Mouse (Mus musculus) E14TG2a.4 (cell line): ENCODE measurements around the gene Tlr2.
A peak's percentile ranks its signal among the peaks of the same experiment; 100 is the strongest.
"Not testable (repeated sequence)": the region's sequence is repeated elsewhere in the genome, so short reads cannot be mapped to it uniquely, and the experiment has no call there.

Experiments
- H3K27me3 ChIP-seq: 2 replicates; pipeline ENCODE4 v1.6.1; 2014; ENCODE audit warnings: low read length, control low read depth; ENCODE audit not compliant: insufficient read depth
- H3K36me3 ChIP-seq: 2 replicates; pipeline ENCODE4 v1.6.1; 2014; ENCODE audit warnings: low read length, control low read depth; ENCODE audit not compliant: insufficient read depth
- H3K4me1 ChIP-seq: replicated peaks from 2 replicates; pipeline ENCODE4 v1.6.1; 2014; ENCODE audit warnings: low read depth, low read length, control low read depth
- H3K4me3 ChIP-seq: replicated peaks from 2 replicates; pipeline ENCODE4 v1.5.1; 2014; ENCODE audit warnings: mild to moderate bottlenecking, low read length
- H3K9me3 ChIP-seq: 2 replicates; pipeline ENCODE4 v1.6.1; 2014; ENCODE audit warnings: low read length, control low read depth
- CTCF ChIP-seq: conservative IDR thresholded peaks from 2 replicates; pipeline ENCODE4 v1.5.1; 2014; ENCODE audit warnings: low read length
- NANOG ChIP-seq: IDR thresholded peaks from 2 replicates; pipeline ENCODE4 v1.6.1; 2014; ENCODE audit warnings: borderline replicate concordance, low read length, mixed read lengths
- POU5F1 ChIP-seq: IDR thresholded peaks from 2 replicates; pipeline ENCODE4 v1.6.1; 2014; ENCODE audit warnings: low read length, borderline replicate concordance

Gene Tlr2

GRCm38 (mm10) chr3:83841095-83841850 is at the start of gene Tlr2:
Gene Tlr2 (minus strand): TSS chr3:83841767.
- H3K27me3 ChIP-seq: peaks cover 26% of the 10 kb centered on the region
- no peaks in the 10 kb centered on the region; the same call in 1 of the 2 replicates for H3K36me3 ChIP-seq
- no peaks in the 10 kb centered on the region for H3K9me3 ChIP-seq
- H3K4me1 ChIP-seq: peaks cover 29% of the 10 kb centered on the region
- peak within 1 kb of the TSS; percentile 87 for H3K4me3 ChIP-seq
- TF ChIP-seq NANOG: no peak
- no peak for TF ChIP-seq POU5F1
- TF ChIP-seq CTCF: peak; percentile 17; the same call in 1 of the 2 replicates

- H3K4me3 ChIP-seq: no peak overlapping the region
- TF ChIP-seq NANOG (no peak), POU5F1 (no peak), CTCF (no peak)
- H3K27me3 ChIP-seq: no peaks in the 10 kb centered on the region
- H3K4me1 ChIP-seq: peaks cover 8% of the 10 kb centered on the region
- H3K36me3 ChIP-seq: peaks cover 24% of the 10 kb centered on the region
- H3K9me3 ChIP-seq: peaks cover 38% of the 10 kb centered on the region
Observed at GRCm38 (mm10) chr3:83885163-83885562, 43.6 kb upstream of the Tlr2 start.

- not testable (repeated sequence) for H3K27me3 ChIP-seq, H3K4me3 ChIP-seq
- H3K9me3 ChIP-seq: peaks cover 92% of the 10 kb centered on the region
- peaks cover 11% of the 10 kb centered on the region; the same call in 1 of the 2 replicates for H3K4me1 ChIP-seq
- H3K36me3 ChIP-seq: peaks cover 65% of the 10 kb centered on the region
Observed at GRCm38 (mm10) chr3:83879261-83880050, 37.9 kb upstream of the Tlr2 start.

- TF ChIP-seq POU5F1 (no peak), NANOG (no peak), CTCF (no peak)
- peaks cover 11% of the 10 kb centered on the region; the same call in 1 of the 2 replicates for H3K4me1 ChIP-seq
- peaks cover 94% of the 10 kb centered on the region for H3K9me3 ChIP-seq
- no peak overlapping the region for H3K4me3 ChIP-seq
- H3K36me3 ChIP-seq: peaks cover 65% of the 10 kb centered on the region
- no peaks in the 10 kb centered on the region for H3K27me3 ChIP-seq
Observed at GRCm38 (mm10) chr3:83878801-83879200, 37.2 kb upstream of the Tlr2 start.

- no peak for TF ChIP-seq POU5F1
- TF ChIP-seq NANOG: no peak
- no peak for TF ChIP-seq CTCF
- Histone ChIP-seq H3K36me3 (peaks cover 50% of the 10 kb centered on the region), H3K4me1 (peaks cover 11% of the 10 kb centered on the region; the same call in 1 of the 2 replicates), H3K4me3 (no peak overlapping the region), H3K9me3 (peaks cover 77% of the 10 kb centered on the region), H3K27me3 (no peaks in the 10 kb centered on the region)
Observed at GRCm38 (mm10) chr3:83876299-83876698, 34.7 kb upstream of the Tlr2 start.

- H3K4me1 ChIP-seq: peaks cover 15% of the 10 kb centered on the region
Observed at GRCm38 (mm10) chr3:83875078-83875477, 33.5 kb upstream of the Tlr2 start.

GRCm38 (mm10) chr3:83872853-83873252 is 31.3 kb upstream of the Tlr2 start:
- peaks cover 32% of the 10 kb centered on the region for H3K36me3 ChIP-seq
- not testable (repeated sequence) for H3K27me3 ChIP-seq
- 0 out of 2 replicates have a peak overlapping the region, but pooled peaks have one; percentile 39 for H3K4me3 ChIP-seq
- H3K9me3 ChIP-seq: peaks cover 65% of the 10 kb centered on the region
- peak; percentile 60; the same call in 1 of the 2 replicates for TF ChIP-seq POU5F1
- peak; percentile 91 for TF ChIP-seq NANOG
- H3K4me1 ChIP-seq: peaks cover 27% of the 10 kb centered on the region

More at GRCm38 (mm10) chr3:83875078-83875477, 33.5 kb upstream of the Tlr2 start:
- not testable (repeated sequence) for H3K4me3 ChIP-seq, H3K27me3 ChIP-seq
- Histone ChIP-seq H3K9me3 (peaks cover 69% of the 10 kb centered on the region), H3K36me3 (peaks cover 40% of the 10 kb centered on the region)

- Histone ChIP-seq H3K9me3 (peaks cover 59% of the 10 kb centered on the region), H3K36me3 (peaks cover 23% of the 10 kb centered on the region), H3K4me1 (peaks cover 32% of the 10 kb centered on the region), H3K4me3 (peak overlapping the region; percentile 39; the same call in 1 of the 2 replicates)
- H3K27me3 ChIP-seq: not testable (repeated sequence)
- TF ChIP-seq POU5F1: peak; percentile 60; the same call in 1 of the 2 replicates
- TF ChIP-seq NANOG: peak; percentile 59; the same call in 1 of the 2 replicates
Observed at GRCm38 (mm10) chr3:83871962-83872361, 30.4 kb upstream of the Tlr2 start.

- Histone ChIP-seq H3K36me3 (peaks cover 19% of the 10 kb centered on the region), H3K9me3 (peaks cover 58% of the 10 kb centered on the region), H3K4me1 (peaks cover 36% of the 10 kb centered on the region)
- H3K4me3 ChIP-seq, H3K27me3 ChIP-seq: not testable (repeated sequence)
Observed at GRCm38 (mm10) chr3:83871559-83871958, 30.0 kb upstream of the Tlr2 start.
